Mouse (Mus musculus): ENCODE results near the gene B3galt1. TPM values are rescaled to one million over a fixed set of nuclear protein-coding genes. Genes with fewer than 3 reads are reported as not detected.

The B3galt1 gene
- polyA plus RNA-seq, 1 experiment from 2014 or later = 9.2 TPM

DNA sequence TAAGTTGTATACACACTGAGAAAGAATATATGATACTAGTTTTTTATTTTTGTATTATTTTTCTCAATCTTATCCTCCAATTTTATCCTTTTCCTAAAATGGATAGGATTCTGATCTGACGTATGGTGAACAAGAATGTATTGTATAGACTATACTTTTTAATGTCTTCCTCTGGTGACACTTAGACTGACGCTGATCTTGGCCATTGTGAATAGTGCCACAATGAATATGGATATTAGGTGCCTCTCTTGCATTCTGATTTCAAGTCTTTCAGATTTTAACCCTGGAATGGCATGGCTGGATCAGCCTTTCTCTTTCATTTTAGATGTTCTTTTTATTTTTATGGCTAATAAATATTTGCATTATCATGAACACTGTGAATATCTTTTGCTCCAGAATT is 17.4 kb downstream of the B3galt1 start:
- Histone ChIP-seq H3K27me3 (no peaks in the 10 kb centered on the region), H3K27ac (no peak overlapping the region), H3K9ac (replicated peaks) (no peak overlapping the region), H3K9me3 (no peaks in the 10 kb centered on the region), H3K4me1 (replicated peaks) (no peaks in the 10 kb centered on the region), H3K4me2 (no peak overlapping the region), H3K4me3 (replicated peaks) (no peak overlapping the region), H3K36me3 (no peaks in the 10 kb centered on the region)
- ATAC-seq (ENCODE audit: insufficient number of reproducible peaks, insufficient read depth, low FRiP score, low TSS enrichment, low read depth) = no peak
- 84% methylated on average over 2 of the region's 2 CpGs for WGBS

DNA sequence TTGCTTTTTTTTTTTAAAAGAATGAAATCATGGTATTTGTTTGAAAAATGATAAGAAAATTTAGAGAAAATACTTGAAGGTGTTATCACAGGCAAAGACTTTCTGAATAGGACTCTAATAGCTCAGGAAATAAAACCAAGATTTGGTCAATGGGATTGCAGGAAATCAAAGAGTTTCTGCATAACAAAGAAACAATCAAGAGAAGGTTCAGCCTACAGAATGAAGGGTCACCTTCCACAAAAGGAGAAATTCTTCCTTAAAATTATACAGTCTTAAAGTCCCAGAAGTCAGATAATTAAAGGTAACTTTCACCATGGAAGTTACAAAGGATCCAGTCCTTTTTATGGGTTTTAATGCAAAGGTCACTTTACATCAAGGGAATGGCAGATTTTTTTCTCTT is 24.7 kb downstream of the B3galt1 start:
- ATAC-seq (ENCODE audit: insufficient number of reproducible peaks, insufficient read depth, low FRiP score, low TSS enrichment, low read depth) = no peak
- Histone ChIP-seq H3K9me3 (no peaks in the 10 kb centered on the region), H3K27ac (no peak overlapping the region), H3K27me3 (no peaks in the 10 kb centered on the region), H3K4me1 (replicated peaks) (no peaks in the 10 kb centered on the region), H3K4me2 (no peak overlapping the region), H3K4me3 (replicated peaks) (no peak overlapping the region), H3K9ac (replicated peaks) (no peak overlapping the region), H3K36me3 (no peaks in the 10 kb centered on the region)

DNA sequence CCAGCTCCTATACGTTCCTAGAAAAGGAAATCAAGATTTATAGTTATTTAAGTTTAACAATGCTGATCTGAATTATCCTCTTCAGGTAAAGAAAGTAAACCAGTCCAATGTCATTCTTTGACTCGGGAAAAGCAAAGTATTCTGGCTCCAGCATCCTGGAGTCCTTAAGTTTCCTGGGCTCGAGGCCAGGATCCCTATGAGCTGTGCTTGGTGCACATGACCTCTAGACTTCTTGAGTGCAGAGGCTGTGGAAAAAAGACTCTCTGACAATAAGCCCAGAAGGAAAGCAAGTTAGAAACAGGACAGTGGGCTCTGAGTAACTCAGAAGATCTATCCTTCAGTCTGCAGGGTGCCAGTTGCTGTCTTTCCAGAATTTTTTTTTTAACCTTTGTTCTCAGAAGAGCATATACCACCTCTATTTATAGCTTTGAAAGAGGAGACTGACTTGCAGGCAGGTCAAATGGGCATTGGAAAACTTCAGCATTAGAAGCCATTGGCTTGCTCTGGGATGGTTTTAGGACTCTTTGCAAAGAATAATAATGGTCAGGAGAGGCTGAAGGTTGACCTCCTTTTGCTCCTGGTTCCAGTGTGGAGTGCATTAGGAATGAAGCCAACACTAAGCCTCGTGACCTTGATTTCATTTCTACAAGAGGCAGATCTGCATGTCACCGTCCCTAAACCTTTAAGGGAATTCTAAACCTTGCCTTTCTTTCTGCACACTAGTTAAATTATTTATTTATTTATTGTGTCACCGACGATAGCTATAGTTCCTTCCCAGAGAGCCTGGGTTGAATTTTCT is 26.4 kb downstream of the B3galt1 start:
- no peak overlapping the region for H3K27ac ChIP-seq
- H3K4me3 ChIP-seq (replicated peaks) = no peak overlapping the region
- no peaks in the 10 kb centered on the region for H3K4me1 ChIP-seq (replicated peaks)
- no peaks in the 10 kb centered on the region for H3K9me3 ChIP-seq
- no peaks in the 10 kb centered on the region for H3K36me3 ChIP-seq
- no peak for ATAC-seq (ENCODE audit: insufficient number of reproducible peaks, insufficient read depth, low FRiP score, low TSS enrichment, low read depth)
- no peak overlapping the region for H3K9ac ChIP-seq (replicated peaks)
- H3K27me3 ChIP-seq = no peaks in the 10 kb centered on the region
- WGBS = 87% methylated on average over 7 of the region's 7 CpGs
- no peak overlapping the region for H3K4me2 ChIP-seq

DNA sequence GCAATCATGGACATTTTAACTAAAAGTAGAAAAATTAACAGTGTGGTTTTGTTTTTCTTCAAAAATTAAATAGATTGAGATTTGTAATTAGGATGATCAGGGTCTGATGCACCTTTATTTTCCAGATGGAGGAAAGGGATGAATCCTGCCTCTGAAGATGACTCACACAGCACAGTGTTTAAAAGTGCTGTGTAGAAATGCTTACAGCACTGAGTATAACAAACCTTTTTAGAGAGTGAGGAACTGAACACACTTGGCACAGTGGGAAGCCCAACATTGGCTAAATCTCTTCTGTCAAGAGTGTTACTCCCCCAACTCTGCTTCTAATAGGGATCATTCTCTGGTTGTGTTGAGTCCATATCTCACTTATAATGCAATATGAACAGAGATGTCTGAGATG is 57.2 kb downstream of the B3galt1 start:
- no peak for ATAC-seq (ENCODE audit: insufficient number of reproducible peaks, insufficient read depth, low FRiP score, low TSS enrichment, low read depth)
- Histone ChIP-seq H3K4me3 (replicated peaks) (no peak overlapping the region), H3K36me3 (no peaks in the 10 kb centered on the region), H3K4me1 (replicated peaks) (no peaks in the 10 kb centered on the region), H3K27me3 (no peaks in the 10 kb centered on the region), H3K9ac (replicated peaks) (no peak overlapping the region), H3K4me2 (no peak overlapping the region), H3K9me3 (no peaks in the 10 kb centered on the region), H3K27ac (no peak overlapping the region)

DNA sequence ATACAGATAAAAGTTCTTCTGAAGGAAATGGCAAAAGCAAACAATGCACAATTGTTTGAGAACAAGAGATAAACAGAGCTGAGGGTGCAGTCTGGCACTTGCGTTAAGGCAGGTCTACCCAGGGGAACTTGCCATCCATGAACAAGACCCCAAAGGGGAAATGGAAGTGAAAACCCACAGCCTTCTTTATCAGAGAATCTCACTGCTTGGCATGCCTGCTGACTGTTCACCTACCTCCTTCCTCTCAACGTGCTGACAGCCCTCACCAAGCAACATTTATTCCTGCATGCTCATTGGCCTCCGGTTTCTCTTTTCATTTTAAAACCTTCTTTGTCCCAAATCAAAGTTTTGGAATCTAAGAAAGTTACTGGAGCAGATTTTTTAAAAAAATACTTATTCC is 62.0 kb downstream of the B3galt1 start:
- no peak overlapping the region for H3K27ac ChIP-seq
- WGBS = 82% methylated on average over 3 of the region's 3 CpGs
- H3K4me2 ChIP-seq = no peak overlapping the region
- no peaks in the 10 kb centered on the region for H3K36me3 ChIP-seq
- H3K9ac ChIP-seq (replicated peaks) = no peak overlapping the region
- no peaks in the 10 kb centered on the region for H3K27me3 ChIP-seq
- H3K4me1 ChIP-seq (replicated peaks) = no peaks in the 10 kb centered on the region
- no peaks in the 10 kb centered on the region for H3K9me3 ChIP-seq
- no peak for ATAC-seq (ENCODE audit: insufficient number of reproducible peaks, insufficient read depth, low FRiP score, low TSS enrichment, low read depth)
- H3K4me3 ChIP-seq (replicated peaks) = no peak overlapping the region

DNA sequence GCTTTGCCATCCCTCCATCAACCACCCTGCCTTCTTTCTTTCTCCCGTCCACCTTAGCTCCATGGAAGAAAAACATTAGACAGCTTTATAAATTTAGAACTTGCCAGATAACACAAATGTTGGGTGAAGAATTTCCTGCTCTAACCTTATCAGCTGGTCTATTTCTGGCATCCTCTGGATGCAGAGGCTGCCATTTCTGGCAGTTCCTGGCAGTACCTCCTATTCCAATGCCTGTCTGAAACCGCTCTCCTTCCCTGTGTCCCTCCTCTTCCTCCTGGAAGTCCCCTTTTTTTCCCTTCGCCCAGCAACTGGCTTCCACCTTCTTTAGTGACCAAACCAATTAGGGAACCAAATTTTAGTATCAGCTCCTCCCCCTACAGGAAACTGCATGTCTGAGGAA is 62.6 kb downstream of the B3galt1 start:
- H3K9me3 ChIP-seq = no peaks in the 10 kb centered on the region
- H3K4me2 ChIP-seq = no peak overlapping the region
- 80% methylated on average over 3 of the region's 3 CpGs for WGBS
- no peak overlapping the region for H3K4me3 ChIP-seq (replicated peaks)
- H3K4me1 ChIP-seq (replicated peaks) = no peaks in the 10 kb centered on the region
- H3K27me3 ChIP-seq = no peaks in the 10 kb centered on the region
- no peaks in the 10 kb centered on the region for H3K36me3 ChIP-seq
- H3K27ac ChIP-seq = no peak overlapping the region
- ATAC-seq (ENCODE audit: insufficient number of reproducible peaks, insufficient read depth, low FRiP score, low TSS enrichment, low read depth) = no peak
- H3K9ac ChIP-seq (replicated peaks) = no peak overlapping the region

DNA sequence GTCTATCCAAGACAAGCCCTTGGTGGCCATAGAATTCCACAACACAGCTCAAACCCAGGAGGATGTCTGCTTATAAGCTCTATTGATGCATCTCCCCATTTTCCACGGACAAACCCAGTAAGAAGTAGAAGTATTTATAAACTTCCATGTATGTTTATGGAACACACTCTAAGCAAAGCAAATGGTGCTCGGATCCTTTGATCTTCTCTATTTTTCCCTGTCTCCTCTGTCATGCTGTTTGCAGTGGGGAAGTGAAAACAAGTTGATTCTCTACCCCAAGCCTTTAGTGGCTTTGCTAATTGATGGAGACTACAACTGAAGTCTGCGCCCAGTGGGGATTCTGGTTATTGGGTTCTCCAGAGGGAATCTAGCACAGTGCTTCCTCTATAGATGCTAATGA is 89.2 kb downstream of the B3galt1 start:
- Histone ChIP-seq H3K4me3 (replicated peaks) (no peak overlapping the region), H3K9ac (replicated peaks) (no peak overlapping the region), H3K27ac (no peak overlapping the region), H3K9me3 (no peaks in the 10 kb centered on the region), H3K4me2 (no peak overlapping the region), H3K36me3 (no peaks in the 10 kb centered on the region), H3K27me3 (no peaks in the 10 kb centered on the region), H3K4me1 (replicated peaks) (0 out of 2 replicates have a peak, but pooled peaks cover 3% of the 10 kb centered on the region)
- WGBS = 62% methylated on average over 3 of the region's 3 CpGs
- no peak for ATAC-seq (ENCODE audit: insufficient number of reproducible peaks, insufficient read depth, low FRiP score, low TSS enrichment, low read depth)

DNA sequence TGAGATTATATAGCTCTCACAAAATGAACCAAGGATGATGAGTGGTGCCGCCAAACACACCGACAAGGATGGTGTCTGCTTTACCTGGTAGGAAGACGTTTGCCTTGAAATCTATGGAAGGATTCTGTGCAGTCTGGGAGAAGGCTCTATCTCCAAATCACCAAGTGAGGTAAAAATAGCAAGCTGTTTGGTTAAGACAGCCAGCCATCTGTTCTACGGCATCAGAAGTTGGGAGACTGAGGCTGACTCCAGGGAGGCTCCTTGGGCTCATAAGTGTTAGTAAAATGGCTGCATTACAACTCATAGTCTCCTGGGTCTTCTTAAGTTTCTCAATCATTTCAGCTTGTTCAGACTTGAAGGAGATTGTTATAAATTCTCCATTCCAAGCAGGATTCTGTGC is 91.7 kb downstream of the B3galt1 start:
- no peaks in the 10 kb centered on the region for H3K36me3 ChIP-seq
- WGBS = 78% methylated on average over 4 of the region's 4 CpGs
- H3K4me1 ChIP-seq (replicated peaks) = 0 out of 2 replicates have a peak, but pooled peaks cover 3% of the 10 kb centered on the region
- no peak overlapping the region for H3K4me2 ChIP-seq
- no peak overlapping the region for H3K9ac ChIP-seq (replicated peaks)
- no peaks in the 10 kb centered on the region for H3K27me3 ChIP-seq
- no peak overlapping the region for H3K4me3 ChIP-seq (replicated peaks)
- H3K27ac ChIP-seq = no peak overlapping the region
- no peaks in the 10 kb centered on the region for H3K9me3 ChIP-seq
- ATAC-seq (ENCODE audit: insufficient number of reproducible peaks, insufficient read depth, low FRiP score, low TSS enrichment, low read depth) = no peak

DNA sequence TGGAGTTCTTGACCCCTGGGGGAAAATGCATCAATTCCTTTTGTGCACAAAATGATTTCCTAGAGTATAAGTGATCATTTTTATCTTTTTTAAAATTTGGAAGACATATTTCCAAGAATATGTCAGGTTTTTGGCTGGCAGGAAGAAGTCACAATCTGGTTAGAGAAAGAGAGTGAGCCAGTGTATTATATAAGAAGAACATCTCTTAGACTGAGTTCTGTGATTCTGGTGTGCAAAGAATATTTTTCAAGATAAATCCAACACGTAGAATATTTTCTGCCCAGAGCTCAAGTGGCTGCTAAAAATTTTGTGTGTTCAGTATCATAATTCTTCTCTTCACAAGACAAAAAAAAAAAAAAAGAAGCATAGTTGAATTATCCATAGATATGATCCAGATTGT is 92.4 kb downstream of the B3galt1 start:
- H3K4me1 ChIP-seq (replicated peaks) = 0 out of 2 replicates have a peak, but pooled peaks cover 3% of the 10 kb centered on the region
- no peaks in the 10 kb centered on the region for H3K27me3 ChIP-seq
- ATAC-seq (ENCODE audit: insufficient number of reproducible peaks, insufficient read depth, low FRiP score, low TSS enrichment, low read depth) = no peak
- no peaks in the 10 kb centered on the region for H3K9me3 ChIP-seq
- no peak overlapping the region for H3K9ac ChIP-seq (replicated peaks)
- H3K4me3 ChIP-seq (replicated peaks) = no peak overlapping the region
- whole genome bisulfite sequencing = 91% methylated on average over 1 of the region's 1 CpGs
- no peaks in the 10 kb centered on the region for H3K36me3 ChIP-seq
- no peak overlapping the region for H3K27ac ChIP-seq
- H3K4me2 ChIP-seq = no peak overlapping the region

DNA sequence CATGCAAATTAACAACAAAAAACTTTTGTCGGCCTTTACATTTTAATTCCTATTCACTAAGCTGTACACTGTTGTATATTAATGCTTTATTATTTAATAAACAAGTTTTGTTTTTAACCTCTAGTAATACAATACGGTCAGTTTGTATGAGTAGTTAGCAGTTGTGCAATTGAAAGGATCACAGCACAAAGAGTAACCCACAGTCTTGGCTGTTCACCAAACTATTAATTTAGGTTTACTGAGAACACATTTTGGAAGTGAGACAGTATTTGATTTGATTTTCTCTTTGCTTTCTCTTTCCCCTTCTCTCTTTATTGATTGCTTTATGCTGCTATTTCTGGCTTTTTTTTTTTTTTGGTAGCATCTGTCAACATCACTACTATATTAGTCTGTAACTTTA is 106.0 kb downstream of the B3galt1 start:
- 90% methylated on average over 2 of the region's 2 CpGs for WGBS
- no peaks in the 10 kb centered on the region for H3K9me3 ChIP-seq
- H3K4me1 ChIP-seq (replicated peaks) = no peaks in the 10 kb centered on the region
- no peak overlapping the region for H3K4me3 ChIP-seq (replicated peaks)
- no peaks in the 10 kb centered on the region for H3K27me3 ChIP-seq
- H3K36me3 ChIP-seq = no peaks in the 10 kb centered on the region
- H3K4me2 ChIP-seq = no peak overlapping the region
- H3K9ac ChIP-seq (replicated peaks) = no peak overlapping the region
- H3K27ac ChIP-seq = no peak overlapping the region
- no peak for ATAC-seq (ENCODE audit: insufficient number of reproducible peaks, insufficient read depth, low FRiP score, low TSS enrichment, low read depth)

DNA sequence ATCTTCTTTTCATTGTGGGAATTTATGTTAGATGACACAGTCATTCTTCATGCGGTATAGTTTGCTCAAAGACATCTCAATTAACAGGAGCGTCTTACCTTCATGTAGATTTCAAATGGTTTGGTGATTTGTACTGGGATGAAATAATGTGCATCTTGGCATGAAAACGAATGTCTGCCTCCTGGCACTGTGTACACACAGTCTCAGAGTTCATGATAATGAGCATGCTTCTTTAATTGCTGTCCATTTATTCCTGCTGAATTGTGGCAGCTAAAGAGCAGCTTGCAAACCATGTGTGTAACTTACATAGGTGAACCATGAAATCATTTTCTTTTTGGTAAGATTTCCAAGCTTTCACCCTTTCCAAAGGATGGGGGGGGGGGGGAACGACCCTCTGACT is 112.0 kb downstream of the B3galt1 start:
- Histone ChIP-seq H3K36me3 (no peaks in the 10 kb centered on the region), H3K27ac (no peak overlapping the region), H3K4me2 (no peak overlapping the region), H3K4me3 (replicated peaks) (no peak overlapping the region), H3K27me3 (no peaks in the 10 kb centered on the region), H3K4me1 (replicated peaks) (no peaks in the 10 kb centered on the region), H3K9me3 (no peaks in the 10 kb centered on the region), H3K9ac (replicated peaks) (no peak overlapping the region)
- WGBS = 82% methylated on average over 4 of the region's 4 CpGs
- no peak for ATAC-seq (ENCODE audit: insufficient number of reproducible peaks, insufficient read depth, low FRiP score, low TSS enrichment, low read depth)

DNA sequence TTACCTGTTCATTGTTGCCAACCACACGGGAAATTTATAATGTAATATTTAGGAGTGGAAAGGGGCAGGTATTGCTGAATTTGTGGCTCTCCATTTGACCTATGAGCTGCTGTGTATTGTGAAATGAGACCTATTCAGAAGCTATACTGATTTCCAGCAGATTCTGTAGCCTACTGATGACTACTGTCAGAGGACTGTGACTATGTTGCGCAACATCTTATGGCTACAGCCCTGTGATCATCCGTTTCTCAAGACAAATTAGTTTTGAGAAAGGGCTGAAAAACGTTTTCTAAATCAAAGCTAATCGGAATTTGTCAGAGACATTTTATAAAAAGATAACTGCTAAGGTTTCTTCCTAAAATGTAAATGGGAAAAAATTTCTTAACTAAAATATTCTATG is 158.6 kb downstream of the B3galt1 start:
- H3K4me2 ChIP-seq = no peak overlapping the region
- WGBS = 80% methylated on average over 5 of the region's 5 CpGs
- H3K9ac ChIP-seq (replicated peaks) = no peak overlapping the region
- no peaks in the 10 kb centered on the region for H3K27me3 ChIP-seq
- H3K4me1 ChIP-seq (replicated peaks) = no peaks in the 10 kb centered on the region
- no peak overlapping the region for H3K4me3 ChIP-seq (replicated peaks)
- H3K9me3 ChIP-seq = no peaks in the 10 kb centered on the region
- ATAC-seq (ENCODE audit: insufficient number of reproducible peaks, insufficient read depth, low FRiP score, low TSS enrichment, low read depth) = no peak
- no peak overlapping the region for H3K27ac ChIP-seq
- no peaks in the 10 kb centered on the region for H3K36me3 ChIP-seq
